Mouse (Mus musculus): Measurements from ENCODE around the gene Zfp322a.
A peak's percentile ranks its signal among the peaks of the same experiment; 100 is the strongest.

The Zfp322a gene

DNA sequence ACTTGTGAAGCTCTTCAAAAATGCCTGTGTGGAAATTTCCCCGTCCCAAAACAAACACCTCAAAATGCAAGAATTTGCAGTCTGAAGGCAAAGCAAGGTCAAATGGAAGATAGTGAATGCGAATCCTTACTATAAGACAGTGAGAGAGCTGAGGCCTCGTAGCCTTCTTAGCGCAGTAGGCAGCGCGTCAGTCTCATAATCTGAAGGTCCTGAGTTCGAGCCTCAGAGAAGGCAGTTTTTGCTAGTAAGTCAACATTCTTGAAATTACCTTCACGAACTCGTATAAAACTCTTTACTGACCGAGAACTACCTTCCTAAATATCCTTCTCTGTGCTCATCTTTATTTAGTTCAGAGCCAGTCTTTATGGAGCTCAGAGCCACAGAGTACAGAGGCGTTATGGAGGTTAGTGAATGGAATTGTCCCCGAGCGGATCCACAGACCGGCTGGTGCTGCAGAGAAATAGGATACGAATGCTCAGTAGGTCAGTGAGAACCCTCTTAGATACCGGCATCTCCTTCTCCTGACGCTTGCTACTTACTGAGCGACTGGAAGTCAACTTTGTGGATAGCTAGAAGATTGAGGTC, 51.6 kb downstream of the Zfp322a start:
- DNase-seq (ENCODE audit: extremely low spot score, low spot score) = peak; percentile 52

DNA sequence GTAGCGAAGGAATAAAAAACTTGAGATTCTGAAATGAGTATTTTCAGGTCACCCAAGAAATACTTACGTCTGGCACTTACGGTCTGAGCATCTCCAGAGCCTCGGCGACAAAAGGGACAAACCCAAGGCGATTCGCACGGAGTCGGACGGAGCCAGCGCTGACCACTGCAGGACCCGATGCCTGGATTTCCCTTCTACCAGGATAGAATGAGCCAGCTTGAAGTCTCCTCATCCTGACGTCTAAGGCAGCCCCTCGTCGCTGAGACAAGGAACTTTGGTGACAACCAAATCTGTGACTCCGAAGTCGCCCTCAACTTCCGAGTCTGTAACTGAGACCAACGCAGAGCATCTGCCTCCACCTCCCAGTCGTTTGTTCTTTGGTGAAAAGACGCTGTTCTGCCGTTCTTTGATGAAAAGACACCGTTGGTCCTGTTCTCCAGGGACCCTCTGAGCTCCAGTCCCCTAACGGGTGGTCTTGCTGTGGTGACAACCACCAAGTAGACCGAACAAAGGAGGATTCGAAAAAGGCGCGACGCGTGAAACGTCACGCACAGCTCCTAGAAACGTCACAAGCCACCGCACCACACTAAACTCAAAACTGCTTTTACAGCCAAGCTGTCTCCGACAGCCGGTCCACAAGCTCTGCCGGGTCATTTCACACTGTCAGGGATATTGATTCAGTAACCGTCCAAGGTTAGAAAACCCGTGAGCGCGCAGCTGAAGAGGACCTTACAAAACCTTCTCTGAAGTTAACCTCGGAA, 55.9 kb downstream of the Zfp322a start:
- DNase-seq (ENCODE audit: extremely low spot score, low spot score) = peak; percentile 70

DNA sequence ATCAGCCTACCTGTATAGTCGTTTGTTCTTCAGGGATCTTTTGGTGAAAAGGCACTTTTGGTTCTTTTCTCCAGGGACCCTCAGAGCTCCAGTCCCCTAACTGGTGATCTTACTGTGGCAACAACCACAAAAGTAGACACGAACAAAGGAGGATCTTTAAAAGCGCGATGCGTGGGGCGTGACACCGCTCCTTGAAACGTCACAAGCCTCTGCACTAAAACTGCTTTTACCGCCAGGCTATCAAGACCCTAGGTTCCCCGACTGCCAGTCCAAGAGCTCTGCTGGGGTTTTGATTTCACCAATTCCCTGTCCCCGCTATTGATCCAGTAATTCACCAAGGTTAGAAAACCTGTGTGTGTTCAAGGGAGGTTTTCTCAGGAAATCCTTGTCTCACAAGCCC, 59.0 kb downstream of the Zfp322a start:
- peak; percentile 48 for DNase-seq (ENCODE audit: extremely low spot score, low spot score)

DNA sequence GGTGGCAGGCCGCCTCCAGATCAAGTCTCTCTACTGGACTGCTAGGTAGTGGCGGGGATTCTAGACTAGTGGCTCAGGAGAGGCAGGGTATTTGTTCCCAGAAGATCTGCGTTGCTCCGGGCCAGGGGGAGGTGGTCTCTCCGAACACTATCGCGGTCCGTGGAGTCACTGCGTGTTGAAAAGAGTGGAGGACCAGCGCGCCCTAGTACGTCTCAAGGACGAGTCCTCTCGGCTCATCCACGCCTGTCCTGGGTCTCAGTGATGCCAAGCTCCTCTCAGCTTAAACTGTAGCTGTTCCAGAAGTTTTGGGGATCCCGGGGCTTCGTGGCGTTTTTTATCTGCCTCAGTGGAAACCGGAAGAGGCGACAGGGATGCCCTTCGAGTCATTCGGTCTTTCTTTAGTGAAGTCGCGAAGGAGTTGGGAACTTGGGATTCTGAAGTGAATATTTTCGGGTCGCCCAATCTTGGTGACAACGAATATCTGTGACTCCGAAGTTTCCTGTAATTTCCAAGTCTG, 59.5 kb downstream of the Zfp322a start:
- peak; percentile 77 for DNase-seq (ENCODE audit: extremely low spot score, low spot score)

DNA sequence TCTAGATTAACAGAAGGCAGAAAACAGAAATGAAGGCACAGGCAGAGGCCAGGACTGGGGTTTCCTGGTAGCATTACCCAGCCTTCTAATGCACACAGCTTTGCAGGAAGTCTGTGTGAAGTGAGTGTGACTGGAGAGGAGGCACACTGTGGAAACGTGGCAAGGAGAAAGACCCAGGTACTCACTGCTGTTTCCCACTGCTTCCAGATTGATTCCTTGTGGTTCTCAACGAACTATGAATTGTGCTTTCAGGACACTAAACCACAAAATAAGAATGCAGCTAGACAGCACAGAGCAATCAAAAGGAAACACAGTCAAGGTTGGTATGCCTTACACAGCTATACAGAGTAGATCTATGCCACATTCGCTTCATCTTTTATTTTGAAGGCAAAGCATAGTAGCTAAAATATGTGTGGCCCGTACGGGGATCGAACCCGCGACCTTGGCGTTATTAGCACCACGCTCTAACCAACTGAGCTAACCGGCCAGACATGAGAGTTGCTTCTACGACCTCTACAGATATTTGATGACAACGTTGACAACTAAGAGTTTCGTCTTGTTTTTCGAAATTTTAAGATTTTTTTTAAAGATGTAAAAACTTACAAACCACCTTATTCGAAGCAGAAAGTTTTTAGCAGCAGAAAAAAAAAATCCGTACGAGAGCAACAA, 60.2 kb downstream of the Zfp322a start:
- DNase-seq (ENCODE audit: extremely low spot score, low spot score) = peak; percentile 66

DNA sequence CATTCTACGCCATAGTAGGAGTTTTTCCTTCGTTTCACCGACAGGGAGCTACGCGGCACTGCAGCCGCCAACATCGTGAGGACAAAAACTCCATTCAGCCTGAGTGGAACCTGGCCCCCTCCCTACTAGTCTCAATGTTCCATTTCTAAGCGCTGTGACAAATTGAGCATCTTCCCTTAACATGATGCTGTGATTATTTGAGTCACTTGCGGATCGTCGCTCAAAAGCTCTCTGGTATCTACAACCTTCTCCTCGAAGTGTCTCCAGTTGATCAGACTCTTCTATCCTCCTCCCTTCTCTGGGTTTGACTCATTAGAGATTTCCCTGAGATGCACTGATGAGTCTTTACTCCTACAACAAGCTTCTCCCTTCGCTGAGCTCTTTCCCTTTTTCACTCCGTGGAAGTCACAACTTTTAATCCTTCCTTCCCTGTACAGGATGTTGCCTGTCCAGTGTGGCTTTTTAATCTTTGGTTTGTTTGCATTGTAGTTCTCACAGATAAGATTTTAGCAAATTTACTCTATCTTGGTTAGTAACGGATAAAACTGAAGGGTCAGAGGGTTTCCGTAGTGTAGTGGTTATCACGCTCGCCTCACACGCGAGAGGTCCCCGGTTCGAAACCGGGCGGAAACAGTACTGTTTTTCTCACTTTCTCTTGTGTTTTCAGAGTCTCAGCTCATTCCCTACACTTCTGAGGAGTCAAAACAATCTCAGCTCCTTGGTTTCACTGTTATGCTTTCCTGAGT, 61.8 kb downstream of the Zfp322a start:
- peak; percentile 75 for DNase-seq (ENCODE audit: extremely low spot score, low spot score)

DNA sequence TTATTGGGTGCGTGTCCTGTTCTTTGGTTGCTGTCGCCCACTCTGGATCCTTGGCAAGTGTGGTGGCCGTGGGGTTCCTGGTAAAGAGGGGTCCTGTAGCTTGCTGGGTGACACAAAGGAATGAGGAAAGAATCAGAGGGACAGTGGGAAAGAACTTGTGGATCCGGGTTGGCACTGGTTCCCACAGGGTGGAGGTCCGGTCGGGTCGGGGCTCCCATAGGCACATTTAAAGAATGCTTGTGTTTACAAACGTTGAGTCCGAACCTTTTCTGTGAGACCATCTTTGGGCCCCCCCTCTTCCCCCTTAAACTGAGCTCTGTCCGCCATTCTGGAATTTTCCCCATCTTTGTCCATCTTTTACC, 62.3 kb downstream of the Zfp322a start:
- DNase-seq (ENCODE audit: extremely low spot score, low spot score) = peak; percentile 56
